Mouse (Mus musculus): ENCODE measurements around the gene Olfr1461. TPM values are rescaled to one million over a fixed set of nuclear protein-coding genes. Genes with fewer than 3 reads are reported as not detected.

Olfr1461 gene
- polyA plus RNA-seq (2016; fragmentation: Nextera tagmentation; extraction: Ambion mirVana), result not detected in 2 replicates

GRCm38 (mm10) chr19:13162700-13163099 lies at the start of gene Olfr1461:
TSS of gene Olfr1461 (plus strand) at chr19:13163000.
- Histone ChIP-seq H3K27ac (no peak within 1 kb of the TSS), H3K4me1 (no peaks in the 10 kb centered on the region), H3K4me3 (no peak within 1 kb of the TSS), H3K27me3 (no peaks in the 10 kb centered on the region), H3K4me2 (replicated peaks) (no peak within 1 kb of the TSS), H3K9me3 (no peaks in the 10 kb centered on the region), H3K9ac (no peak within 1 kb of the TSS), H3K36me3 (no peaks in the 10 kb centered on the region)
- ATAC-seq (ENCODE audit: insufficient number of reproducible peaks, insufficient read depth, low FRiP score, low TSS enrichment), result no peak
- WGBS, result 48% methylated on average over 1 of the region's 1 CpGs

GRCm38 (mm10) chr19:13149449-13149848 lies 13.4 kb upstream of the Olfr1461 start, which contains the start of gene Olfr1459:
TSS of gene Olfr1459 (minus strand) at chr19:13149549.
- Histone ChIP-seq H3K27me3 (no peaks in the 10 kb centered on the region), H3K4me3 (no peak within 1 kb of the TSS), H3K4me2 (replicated peaks) (no peak within 1 kb of the TSS), H3K9me3 (0 out of 2 replicates have a peak, but pooled peaks cover 4% of the 10 kb centered on the region), H3K9ac (no peak within 1 kb of the TSS), H3K36me3 (no peaks in the 10 kb centered on the region), H3K4me1 (no peaks in the 10 kb centered on the region), H3K27ac (no peak within 1 kb of the TSS)
- no peak for ATAC-seq (ENCODE audit: insufficient number of reproducible peaks, insufficient read depth, low FRiP score, low TSS enrichment)
- WGBS, result 77% methylated on average over 1 of the region's 1 CpGs

- no peak within 1 kb of the TSS for H3K27ac ChIP-seq
- H3K4me3 ChIP-seq, result no peak within 1 kb of the TSS
- H3K36me3 ChIP-seq, result no peaks in the 10 kb centered on the region
- no peaks in the 10 kb centered on the region for H3K27me3 ChIP-seq
- no peaks in the 10 kb centered on the region for H3K4me1 ChIP-seq
- 85% methylated on average over 1 of the region's 1 CpGs for WGBS
- H3K9ac ChIP-seq, result no peak within 1 kb of the TSS
- no peak for ATAC-seq (ENCODE audit: insufficient number of reproducible peaks, insufficient read depth, low FRiP score, low TSS enrichment)
- H3K9me3 ChIP-seq, result peaks cover 8% of the 10 kb centered on the region; the same call in 1 of the 2 replicates
- no peak within 1 kb of the TSS for H3K4me2 ChIP-seq (replicated peaks)
Observed at GRCm38 (mm10) chr19:13185434-13185833, 22.6 kb downstream of the Olfr1461 start, which contains the start of gene Olfr1462. TSS of gene Olfr1462 (plus strand) at chr19:13185734.

Other genes with a start within 250 kb of the Olfr1461 start
- not detected in 2 replicates for gene Olfr1448, start 238.6 kb upstream of the Olfr1461 start, polyA plus RNA-seq (2016; fragmentation: Nextera tagmentation; extraction: Ambion mirVana)
- gene Olfr1449, start 232.2 kb upstream of the Olfr1461 start, polyA plus RNA-seq (2016; fragmentation: Nextera tagmentation; extraction: Ambion mirVana), result not detected in 2 replicates
- gene Olfr1450, start 212.7 kb upstream of the Olfr1461 start, polyA plus RNA-seq (2016; fragmentation: Nextera tagmentation; extraction: Ambion mirVana), result not detected in 2 replicates
- not detected in 2 replicates for gene Olfr1451, start 168.0 kb upstream of the Olfr1461 start, polyA plus RNA-seq (2016; fragmentation: Nextera tagmentation; extraction: Ambion mirVana)
- not detected in 2 replicates for gene Olfr1453, start 134.7 kb upstream of the Olfr1461 start, polyA plus RNA-seq (2016; fragmentation: Nextera tagmentation; extraction: Ambion mirVana)
- gene Olfr1454, start 102.4 kb upstream of the Olfr1461 start, polyA plus RNA-seq (2016; fragmentation: Nextera tagmentation; extraction: Ambion mirVana), result not detected in 2 replicates
- not detected in 2 replicates for gene Olfr1457, start 65.1 kb upstream of the Olfr1461 start, polyA plus RNA-seq (2016; fragmentation: Nextera tagmentation; extraction: Ambion mirVana)
- not detected in 2 replicates for gene Olfr1458, start 56.2 kb upstream of the Olfr1461 start, polyA plus RNA-seq (2016; fragmentation: Nextera tagmentation; extraction: Ambion mirVana)
- gene Olfr1459, start 13.5 kb upstream of the Olfr1461 start, polyA plus RNA-seq (2016; fragmentation: Nextera tagmentation; extraction: Ambion mirVana), result not detected in 2 replicates
- not detected in 2 replicates for gene Olfr1462, start 22.7 kb downstream of the Olfr1461 start, polyA plus RNA-seq (2016; fragmentation: Nextera tagmentation; extraction: Ambion mirVana)
- not detected in 2 replicates for gene Olfr1463, start 68.3 kb downstream of the Olfr1461 start, polyA plus RNA-seq (2016; fragmentation: Nextera tagmentation; extraction: Ambion mirVana)
- not detected in 2 replicates for gene Olfr1465, start 152.5 kb downstream of the Olfr1461 start, polyA plus RNA-seq (2016; fragmentation: Nextera tagmentation; extraction: Ambion mirVana)
- gene Olfr1466, start 175.9 kb downstream of the Olfr1461 start, polyA plus RNA-seq (2016; fragmentation: Nextera tagmentation; extraction: Ambion mirVana), result not detected in 2 replicates
- not detected in 2 replicates for gene Olfr1467, start 199.2 kb downstream of the Olfr1461 start, polyA plus RNA-seq (2016; fragmentation: Nextera tagmentation; extraction: Ambion mirVana)
- gene Olfr1469, start 244.8 kb downstream of the Olfr1461 start, polyA plus RNA-seq (2016; fragmentation: Nextera tagmentation; extraction: Ambion mirVana), result not detected in 2 replicates

All from embryonic facial prominence, embryonic 12.5 days (tissue).